Mouse (Mus musculus) left cerebral cortex, postnatal 36 days (tissue): ENCODE data around the gene Akap8. TPM values are rescaled to one million over a fixed set of nuclear protein-coding genes. Genes with fewer than 3 reads are reported as not detected.

ENCODE experiments used
- DNase-seq, 2 experiments: peaks; one replicate each; pipeline ENCODE4 v3.0.0; 2021 to 2022; ENCODE audit warnings: low spot score in 2 of 2, mixed read lengths in 1 of 2
- intact Hi-C: fragments of 180-260 bp; cut with DNase I; formaldehyde crosslinking; loops from one replicate; pipeline ENCODE4 v1.15.1; 2025
- total RNA-seq, 2 experiments: library from RNA; stranded (reverse); gene quantifications; 2 replicates each; pipeline ENCODE4 v1.2.3; 2021

Akap8 gene
- total RNA-seq, 2 experiments from 2014 or later, result 64.3 to 120 TPM

DNA sequence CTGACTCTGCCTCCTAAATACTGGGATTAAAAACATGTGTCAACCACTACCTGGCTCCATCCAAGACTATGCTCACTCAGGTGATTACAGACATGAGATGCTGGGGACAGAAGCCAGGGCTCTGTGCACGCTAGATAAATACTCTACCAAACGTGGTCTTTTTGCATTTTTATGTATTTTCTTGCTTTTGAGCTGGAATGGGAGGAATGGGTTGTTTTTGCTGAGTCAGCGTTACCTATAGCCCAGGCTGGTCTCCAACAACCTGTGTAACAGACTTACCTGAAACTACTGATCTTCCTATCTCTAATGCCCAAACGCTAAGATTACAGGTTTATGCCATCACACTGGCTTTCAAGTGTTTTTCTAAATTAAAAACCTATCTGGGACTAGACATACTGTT, 25.9 kb downstream of the Akap8 start:
- DNase-seq, result no peak

GRCm38 (mm10) chr17:32285138-32285670, 35.8 kb downstream of the Akap8 start:
- no peak for DNase-seq
- intact Hi-C loops, result loop anchor here (2.0 kb wide), 1 partner anchor 36 kb away; the partner anchor contains the start of gene Akap8

More for the DNA sequence above, 25.9 kb downstream of the Akap8 start:
- intact Hi-C loops, result no loop called here

GRCm38 (mm10) chr17:32284262-32285137, 36.5 kb downstream of the Akap8 start, which contains the start of gene Brd4:
Gene Brd4 (minus strand): TSS chr17:32284722.
- DNase-seq, result peak; percentile 95 to 97
- intact Hi-C loops, result loop anchor here (2.0 to 5.0 kb wide), 2 partner anchors 36 to 52 kb away; partner anchors contain the start of gene Akap8

GRCm38 (mm10) chr17:32283771-32284221, 37.2 kb downstream of the Akap8 start:
- peak; percentile 56 to 57 for DNase-seq
- intact Hi-C loops, result loop anchor here (2.0 to 5.0 kb wide), 2 partner anchors 37 to 51 kb away; partner anchors contain the start of gene Akap8

- no peak for DNase-seq
- intact Hi-C loops, result loop anchor here (5.0 kb wide), 1 partner anchor 51 kb away; no protein-coding TSS in a partner anchor
Measured at GRCm38 (mm10) chr17:32283341-32283740, 37.7 kb downstream of the Akap8 start.

DNA sequence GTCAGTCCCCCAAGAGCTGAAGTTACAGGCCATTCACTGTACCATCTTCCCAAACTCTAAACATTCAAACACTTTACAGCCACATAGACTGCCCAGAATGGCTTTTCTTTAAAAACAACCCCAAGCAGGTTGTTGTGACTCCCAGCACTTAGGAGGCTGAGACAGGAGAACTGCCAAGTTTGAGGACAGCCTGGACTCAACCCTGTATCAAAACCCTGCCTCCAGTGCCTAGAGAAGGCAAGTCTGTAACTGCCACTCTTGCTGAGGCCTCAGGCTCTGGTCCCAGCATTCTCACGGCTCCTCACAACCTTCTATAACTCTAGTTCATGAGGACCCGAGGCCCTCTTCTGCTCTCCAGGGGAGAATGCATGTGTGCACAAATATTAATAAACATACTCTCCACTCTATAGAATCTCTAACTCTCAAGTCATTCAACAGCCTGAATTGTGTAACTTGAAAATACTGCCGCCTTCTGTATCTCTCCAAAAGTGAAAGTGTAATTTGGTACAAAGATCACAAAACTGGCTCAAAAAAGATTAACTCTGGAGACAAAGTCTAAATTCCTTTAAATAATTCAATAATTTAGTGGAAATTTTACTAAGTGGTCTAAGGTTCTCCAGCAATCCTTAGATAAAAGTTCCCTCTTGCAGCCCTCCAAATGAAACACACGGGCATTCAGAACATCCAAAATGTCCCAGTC, 39.3 kb downstream of the Akap8 start:
- intact Hi-C loops, result loop anchor here (5.0 kb wide), 1 partner anchor 49 kb away; no protein-coding TSS in a partner anchor
- DNase-seq, result no peak

GRCm38 (mm10) chr17:32281126-32281525, 39.9 kb downstream of the Akap8 start:
- no peak for DNase-seq
- intact Hi-C loops, result loop anchor here (5.0 kb wide), 1 partner anchor 49 kb away; no protein-coding TSS in a partner anchor

DNA sequence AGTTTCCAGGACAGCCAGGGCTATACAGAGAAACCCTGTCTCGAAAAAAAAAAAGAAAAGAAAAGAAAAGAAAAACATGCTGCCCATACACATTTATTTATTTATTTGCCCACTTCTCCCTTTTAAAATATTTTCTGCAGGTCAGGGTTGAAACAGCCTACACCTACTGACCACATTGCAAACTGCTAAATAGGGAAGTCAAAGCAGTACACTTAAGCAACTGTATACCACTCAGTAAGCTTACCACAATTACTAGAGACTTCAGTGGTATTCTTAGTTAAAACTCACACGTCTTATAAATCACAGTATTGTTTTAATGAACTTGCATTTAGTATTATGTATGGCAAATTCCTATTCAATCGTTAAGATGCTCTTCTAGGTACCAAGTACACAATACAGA, 40.5 kb downstream of the Akap8 start:
- intact Hi-C loops, result loop anchor here (5.0 kb wide), 1 partner anchor 48 kb away; no protein-coding TSS in a partner anchor
- DNase-seq, result no peak

GRCm38 (mm10) chr17:32277201-32277600, 43.8 kb downstream of the Akap8 start:
- intact Hi-C loops, result loop anchor here (5.0 kb wide), 1 partner anchor 55 kb away; no protein-coding TSS in a partner anchor
- no peak for DNase-seq

DNA sequence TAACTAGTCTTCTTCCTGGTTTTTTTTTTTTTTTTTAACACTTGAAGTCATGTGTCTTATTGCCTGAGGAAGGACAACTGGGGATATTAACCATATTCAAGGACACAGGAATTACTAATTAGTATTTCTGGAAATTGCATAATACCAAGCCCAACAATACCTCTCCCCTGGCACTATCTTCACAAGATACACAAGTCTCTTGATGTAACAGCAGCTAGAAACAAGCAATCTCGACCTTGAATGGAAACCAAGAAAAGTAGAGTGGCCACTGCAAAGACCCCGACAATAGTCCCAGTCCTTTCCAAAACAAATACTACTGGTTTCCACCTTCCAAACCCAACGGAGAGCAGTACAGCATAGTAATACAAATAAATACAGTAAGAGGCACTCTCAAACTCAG, 45.5 kb downstream of the Akap8 start:
- DNase-seq, result no peak
- intact Hi-C loops, result loop anchor here (5.0 kb wide), 1 partner anchor 53 kb away; no protein-coding TSS in a partner anchor

DNA sequence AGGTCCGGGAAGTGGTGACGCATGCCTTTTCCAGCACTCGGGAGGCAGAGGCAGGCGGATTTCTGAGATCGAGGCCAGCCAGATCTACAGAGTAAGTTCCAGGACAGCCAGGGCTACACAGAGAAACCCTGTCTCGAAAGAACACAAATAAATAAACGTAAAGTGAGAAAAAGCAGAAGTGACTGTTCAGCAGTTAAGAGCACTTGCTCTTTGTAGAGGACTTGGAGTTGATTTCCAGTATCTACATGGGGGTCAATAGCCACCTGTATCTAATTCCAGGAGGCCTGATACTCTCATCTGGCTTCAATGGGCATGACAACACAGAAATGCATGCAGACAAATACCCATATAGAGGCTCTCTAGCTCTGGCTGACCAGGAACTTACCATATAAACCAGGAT, 51.9 kb downstream of the Akap8 start:
- no peak for DNase-seq
- intact Hi-C loops, result no loop called here

GRCm38 (mm10) chr17:32268540-32268960, 52.5 kb downstream of the Akap8 start:
- intact Hi-C loops, result no loop called here
- no peak for DNase-seq

GRCm38 (mm10) chr17:32268096-32268495, 52.9 kb downstream of the Akap8 start:
- intact Hi-C loops, result no loop called here
- DNase-seq, result no peak

GRCm38 (mm10) chr17:32267617-32268016, 53.4 kb downstream of the Akap8 start:
- DNase-seq, result no peak
- intact Hi-C loops, result no loop called here

DNA sequence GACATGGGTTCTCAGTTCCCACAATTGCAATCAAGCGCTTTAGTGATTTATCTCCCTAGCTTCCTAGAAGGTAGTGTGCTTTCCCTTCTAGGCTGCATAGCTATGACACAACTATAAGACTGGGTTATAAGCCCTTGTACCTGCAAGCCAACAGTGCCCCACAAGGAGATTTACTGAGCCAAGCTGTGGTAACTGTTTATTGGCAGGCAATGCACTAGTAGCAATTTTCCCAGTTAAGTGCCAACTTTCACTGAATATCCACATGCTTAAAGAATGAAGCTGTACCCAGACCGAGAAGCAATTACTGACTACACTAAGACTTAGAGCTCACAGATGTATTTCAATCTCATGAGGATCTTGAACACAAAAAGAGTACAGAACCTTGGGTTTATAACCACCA, 57.4 kb downstream of the Akap8 start:
- no peak for DNase-seq

GRCm38 (mm10) chr17:32262831-32263559, 58.0 kb downstream of the Akap8 start:
- no peak for DNase-seq
- intact Hi-C loops, result no loop called here

More for the DNA sequence above, 57.4 kb downstream of the Akap8 start:
- intact Hi-C loops, result no loop called here

GRCm38 (mm10) chr17:32258869-32259268, 62.2 kb downstream of the Akap8 start:
- intact Hi-C loops, result no loop called here
- no peak for DNase-seq

DNA sequence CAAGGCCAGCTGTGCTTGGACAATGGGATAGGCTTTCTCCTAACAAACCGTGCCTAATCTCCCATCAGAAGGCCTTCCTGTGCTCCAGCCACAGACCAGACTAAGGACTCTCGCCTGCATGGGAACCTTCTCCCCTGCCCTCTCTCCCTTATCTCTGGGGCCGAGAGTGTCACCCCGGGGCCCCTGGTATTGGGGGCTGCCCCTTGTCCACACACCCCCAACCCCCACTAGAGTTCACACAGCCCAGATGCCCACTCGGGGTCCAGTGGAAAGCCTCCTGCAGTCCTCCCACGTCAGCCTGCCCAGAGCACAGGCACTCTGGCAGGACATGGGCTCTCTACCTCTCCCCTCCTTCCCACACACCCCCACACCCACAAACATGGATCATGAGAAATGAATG, 63.1 kb downstream of the Akap8 start:
- intact Hi-C loops, result no loop called here

DNA sequence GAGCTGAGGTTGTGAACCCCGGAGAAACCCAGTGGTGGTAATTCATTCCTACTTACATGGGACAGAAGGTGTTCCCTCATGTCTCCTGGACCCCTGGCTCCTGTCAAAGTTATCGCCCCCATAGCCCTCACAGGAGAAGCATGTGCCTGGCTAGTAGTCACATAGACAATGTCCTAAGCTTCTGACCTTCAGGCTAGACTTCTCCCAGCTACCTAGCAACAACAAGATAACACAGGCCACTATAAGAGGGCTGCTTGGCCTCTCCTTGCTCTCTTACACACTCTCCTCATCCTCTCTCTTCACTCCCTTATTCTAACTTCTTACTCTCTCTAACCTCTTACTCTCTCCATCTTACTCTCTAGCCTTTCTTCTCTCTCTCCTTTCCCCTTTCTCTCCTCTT, 63.6 kb downstream of the Akap8 start:
- intact Hi-C loops, result no loop called here

More for the DNA sequence above, 63.1 kb downstream of the Akap8 start:
- no peak for DNase-seq

More for the DNA sequence above, 63.6 kb downstream of the Akap8 start:
- no peak for DNase-seq
